ENCODE assay signal across 16 mouse cellular contexts in the genomic region with DNA sequence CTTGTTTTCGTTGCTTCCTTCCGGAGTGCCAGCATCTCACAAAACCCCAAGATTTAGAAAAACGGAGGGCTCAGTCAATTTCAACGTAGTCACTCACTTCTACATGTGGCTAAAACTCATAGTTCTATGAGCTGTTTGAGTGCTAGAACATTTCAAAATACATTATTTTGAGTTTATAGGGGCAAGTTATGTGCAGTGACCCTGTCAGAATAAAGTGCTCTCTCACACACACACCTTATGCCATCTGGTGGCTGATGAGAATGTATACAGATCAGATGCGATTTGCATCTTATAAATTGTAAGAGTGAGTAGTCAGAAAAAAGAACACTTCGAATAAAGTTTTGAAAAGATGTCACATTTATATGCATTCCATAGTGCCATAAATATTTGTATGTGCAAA. TPM values are rescaled to one million over a fixed set of nuclear protein-coding genes. Genes with fewer than 3 reads are reported as not detected.
DNase-seq lines count a peak whose midpoint lies in the region; ATAC-seq and TF ChIP-seq lines count a peak whose summit lies in the region.
"Had no signal": no experiment of that assay in that cellular context is flagged by ENCODE, and none has a peak within 500 bp of the region (broad histone marks: within the 10 kb centered on the region; RNA-seq: fewer than 3 reads in every experiment).

No protein-coding gene starts in this region.

- H3K4me2 ChIP-seq in forebrain, postnatal 0 days (ENCODE audit: low read depth) = no peak overlapping the region
- no peak overlapping the region for H3K4me2 ChIP-seq in forebrain, embryonic 13.5 days
- H3K4me2 ChIP-seq: liver, embryonic 15.5 days had no signal

- no peak overlapping the region for H3K27ac ChIP-seq in forebrain, postnatal 0 days (ENCODE audit: low read depth, low read length)
- H3K27ac ChIP-seq in forebrain, embryonic 13.5 days = no peak overlapping the region
- H3K27ac ChIP-seq in layer of hippocampus, adult 2 months = no peak overlapping the region
- H3K27ac ChIP-seq: liver, embryonic 15.5 days had no signal

- no peak overlapping the region for H3K4me3 ChIP-seq in forebrain, postnatal 0 days (ENCODE audit: low read depth, low read length)
- H3K4me3 ChIP-seq in forebrain, embryonic 13.5 days = no peak overlapping the region
- H3K4me3 ChIP-seq in layer of hippocampus, adult 2 months = no peak overlapping the region
- H3K4me3 ChIP-seq: liver, embryonic 15.5 days had no signal

- WGBS in forebrain, postnatal 0 days = 72% methylated on average over 6 of the region's 6 CpGs
- WGBS in forebrain, embryonic 13.5 days = 79% methylated on average over 6 of the region's 6 CpGs

- H3K4me1 ChIP-seq in forebrain, postnatal 0 days (ENCODE audit: insufficient read depth) = no peaks in the 10 kb centered on the region
- no peaks in the 10 kb centered on the region for H3K4me1 ChIP-seq in forebrain, embryonic 13.5 days
- H3K4me1 ChIP-seq: liver, embryonic 15.5 days had no signal

- ATAC-seq in forebrain, postnatal 0 days = no peak; the same call in 1 of the 2 replicates
- ATAC-seq in forebrain, embryonic 13.5 days = no peak
- no peak for ATAC-seq in erythroblast, adult 5-6 weeks (replicated peaks; ENCODE audit: low FRiP score, poor library complexity, severe bottlenecking)
- ATAC-seq: CD4-positive, CD25-positive, alpha-beta regulatory T cell, adult 4 months had no signal

- no peaks in the 10 kb centered on the region for H3K9me3 ChIP-seq in forebrain, postnatal 0 days (ENCODE audit: low read length)
- no peaks in the 10 kb centered on the region for H3K9me3 ChIP-seq in forebrain, embryonic 13.5 days (replicated peaks)
- H3K9me3 ChIP-seq: liver, embryonic 15.5 days had no signal

- no peak overlapping the region for H3K9ac ChIP-seq in forebrain, postnatal 0 days
- H3K9ac ChIP-seq in forebrain, embryonic 13.5 days = no peak overlapping the region
- H3K9ac ChIP-seq: liver, embryonic 15.5 days had no signal

- no peaks in the 10 kb centered on the region for H3K27me3 ChIP-seq in forebrain, postnatal 0 days (ENCODE audit: insufficient read depth, low read length)
- H3K27me3 ChIP-seq in forebrain, embryonic 13.5 days = peaks cover 2% of the 10 kb centered on the region; the same call in 1 of the 2 replicates
- H3K27me3 ChIP-seq: liver, embryonic 15.5 days had no signal

- peak; percentile 68 for TF ChIP-seq CTCF in forebrain, postnatal 0 days (IDR thresholded peaks at IDR 0.05; ENCODE audit: low read depth)
- TF ChIP-seq CTCF in layer of hippocampus, adult 2 months (conservative IDR thresholded peaks at IDR 0.05) = peak; percentile 76

- DNase-seq in forebrain, postnatal 0 days = peak; percentile 35
- DNase-seq in layer of hippocampus, adult 2 months (ENCODE audit: low spot score in 2 of 2) = no peak
- no peak for DNase-seq in layer of hippocampus, adult 18-20 months (ENCODE audit: low spot score in 2 of 2)
- DNase-seq in 3T3-L1 (ENCODE audit: low read depth, low spot score) = peak; percentile 54
- peak; percentile 38 for DNase-seq in brain, adult 2 months (ENCODE audit: low read depth, low spot score)
- DNase-seq in adrenal gland, postnatal 4 days (ENCODE audit: low spot score in 2 of 2) = no peak
- DNase-seq: adrenal gland, postnatal 36 days; cerebellum, adult 9-11 months; heart, postnatal 36 days; thymus, adult 18-20 months had no signal

- no peaks in the 10 kb centered on the region for H3K36me3 ChIP-seq in forebrain, postnatal 0 days (ENCODE audit: insufficient read depth)
- H3K36me3 ChIP-seq in forebrain, embryonic 13.5 days (ENCODE audit: poor library complexity, severe bottlenecking) = no peaks in the 10 kb centered on the region
- H3K36me3 ChIP-seq: liver, embryonic 15.5 days had no signal

RNA-seq across cellular contexts. Expression of gene Ube2u, which starts 55.0 kb away (rescaled TPM):
- not detected in 2 replicates for total RNA-seq in forebrain, postnatal 0 days (2014; rRNA removed)
- 0.13 and 0.18 TPM in 2 replicates for polyA plus RNA-seq in forebrain, postnatal 0 days (2015; fragmentation: Nextera tagmentation; extraction: Ambion mirVana)
- 0.56 and 0.71 TPM in 2 replicates for polyA plus RNA-seq in forebrain, embryonic 13.5 days (2015; fragmentation: Nextera tagmentation; extraction: Ambion mirVana)
- not detected for total RNA-seq in layer of hippocampus, adult 2 months (2021)
- not detected for total RNA-seq in layer of hippocampus, adult 18-20 months (2021)
- total RNA-seq in adrenal gland, postnatal 4 days (2021) = under 1 TPM; 0.23 to 0.31 TPM
- not detected in 2 replicates for total RNA-seq in erythroblast, adult 5-6 weeks (2015; ENCODE audit: low replicate concordance)
- total RNA-seq in erythroblast, adult 5-6 weeks (2017; ENCODE audit: low replicate concordance) = not detected in 2 replicates
- total RNA-seq: gastrocnemius, postnatal 4 days; heart, postnatal 36 days had no signal
- polyA plus RNA-seq: CD4-positive, CD25-positive, alpha-beta regulatory T cell, adult 4 months; spleen, adult 2 months had no signal

Comparison
In these comparisons a context has a peak if more than half of its experiments do, and no peak if none do; other contexts are left out.
1. DNase-seq: peak in forebrain, postnatal 0 days (single experiment), 3T3-L1 (single experiment) and brain, adult 2 months (single experiment); none in layer of hippocampus, adult 2 months (0 of 2), layer of hippocampus, adult 18-20 months (0 of 2) and adrenal gland, postnatal 4 days (0 of 2).